Mouse (Mus musculus) liver, adult 2 months (tissue): ENCODE measurements around the gene Mtap. TPM values are rescaled to one million over a fixed set of nuclear protein-coding genes. Genes with fewer than 3 reads are reported as not detected.

Experiments
- DNase-seq: peaks from one replicate; pipeline ENCODE4 v3.0.0-alpha.2; 2011; ENCODE audit warnings: low read depth, low spot score; ENCODE audit errors: extremely low read depth
- H3K27ac ChIP-seq: fragments of 200-500 bp; replicated peaks from 2 replicates; pipeline ENCODE4 v1.5.1; 2012; ENCODE audit warnings: low read depth, mild to moderate bottlenecking, control low read depth, inconsistent platforms, low read length; ENCODE audit not compliant: insufficient read depth
- H3K27me3 ChIP-seq: fragments of 200-500 bp; 2 replicates; pipeline ENCODE4 v1.6.1; 2012; ENCODE audit warnings: mild to moderate bottlenecking, moderate library complexity, low read length, inconsistent platforms; ENCODE audit not compliant: control insufficient read depth, insufficient read depth
- H3K36me3 ChIP-seq: fragments of 200-500 bp; 2 replicates; pipeline ENCODE4 v1.6.1; 2012; ENCODE audit warnings: low read length, inconsistent platforms; ENCODE audit not compliant: control insufficient read depth, insufficient read depth
- H3K4me1 ChIP-seq: fragments of 200-500 bp; 2 replicates; pipeline ENCODE4 v1.6.1; 2011; ENCODE audit warnings: low read length; ENCODE audit not compliant: control insufficient read depth, insufficient read depth
- H3K4me3 ChIP-seq: fragments of 200-500 bp; 2 replicates; pipeline ENCODE4 v1.5.1; 2011; ENCODE audit warnings: low read depth, mild to moderate bottlenecking, control low read depth, low read length, moderate library complexity; ENCODE audit not compliant: insufficient read depth
- H3K79me2 ChIP-seq: fragments of 200-500 bp; 2 replicates; pipeline ENCODE4 v1.6.1; 2012; ENCODE audit warnings: inconsistent platforms, mild to moderate bottlenecking, low read length, moderate library complexity; ENCODE audit not compliant: control insufficient read depth, insufficient read depth
- H3K9ac ChIP-seq: fragments of 200-500 bp; 2 replicates; pipeline ENCODE4 v1.6.1; 2012; ENCODE audit warnings: low read depth, mild to moderate bottlenecking, control low read depth, inconsistent platforms, low read length
- CTCF ChIP-seq: fragments of 200-500 bp; IDR thresholded peaks from 2 replicates; pipeline ENCODE4 v1.5.1; 2011; ENCODE audit warnings: low read depth, low read length, control low read depth
- POLR2A ChIP-seq: fragments of 200-500 bp; IDR thresholded peaks from 2 replicates; pipeline ENCODE4 v1.6.1; 2011; ENCODE audit warnings: low read length, control low read depth; ENCODE audit not compliant: insufficient read depth; ENCODE audit errors: extremely low read depth
- WGBS: fragments of 180-500 bp; shearing (Covaris S2); methylation state at CpG from one replicate; pipeline ENCODE4 v1.1.7; 2018; 5-methylcytosine and 5-hydroxymethylcytosine counted together
- polyA plus RNA-seq: library from polyadenylated mRNA; depleted of rRNA; stranded (reverse); fragments of >200 nt; gene quantifications from 2 replicates; pipeline ENCODE4 v1.2.3, GENCODE M21; 2012
- total RNA-seq: library from RNA; depleted of rRNA; stranded (reverse); fragments of >200 nt; gene quantifications from 2 replicates; pipeline ENCODE4 v1.2.3, GENCODE M21; 2014

Mtap gene
- total and polyA plus RNA-seq, 2 experiments: 3.9 to 9.1 TPM

- Histone ChIP-seq H3K36me3 (no peaks in the 10 kb centered on the region), H3K79me2 (no peaks in the 10 kb centered on the region), H3K27ac (peak overlapping the region; percentile 50), H3K4me1 (peaks cover 8% of the 10 kb centered on the region), H3K9ac (no peak overlapping the region), H3K27me3 (no peaks in the 10 kb centered on the region), H3K4me3 (no peak overlapping the region)
- DNase-seq: peak; percentile 89
- 7% methylated on average over 20 of the region's 20 CpGs for WGBS
- peak; percentile 90 for TF ChIP-seq CTCF
- no peak for TF ChIP-seq POLR2A
Measured at GRCm38 (mm10) chr4:89128080-89128936, 8.6 kb upstream of the Mtap start.

GRCm38 (mm10) chr4:89128937-89129277, 8.0 kb upstream of the Mtap start:
- Histone ChIP-seq H3K36me3 (no peaks in the 10 kb centered on the region), H3K27ac (no peak overlapping the region; the same call in 1 of the 2 replicates), H3K9ac (no peak overlapping the region), H3K4me3 (no peak overlapping the region), H3K4me1 (peaks cover 8% of the 10 kb centered on the region), H3K79me2 (no peaks in the 10 kb centered on the region), H3K27me3 (no peaks in the 10 kb centered on the region)
- TF ChIP-seq POLR2A (no peak), CTCF (no peak)
- 22% methylated on average over 5 of the region's 5 CpGs for WGBS
- DNase-seq: no peak

- DNase-seq: peak; percentile 73
- WGBS: under 1% methylated on average over 5 of the region's 5 CpGs
- TF ChIP-seq POLR2A (no peak), CTCF (peak; percentile 44)
Measured at GRCm38 (mm10) chr4:89129311-89129913, 7.5 kb upstream of the Mtap start.

GRCm38 (mm10) chr4:89131795-89132194, 5.1 kb upstream of the Mtap start:
- TF ChIP-seq CTCF (no peak), POLR2A (no peak)
- Histone ChIP-seq H3K27ac (no peak overlapping the region), H3K27me3 (no peaks in the 10 kb centered on the region), H3K79me2 (no peaks in the 10 kb centered on the region), H3K9ac (no peak overlapping the region), H3K4me3 (no peak overlapping the region), H3K36me3 (no peaks in the 10 kb centered on the region), H3K4me1 (peaks cover 10% of the 10 kb centered on the region)
- 84% methylated on average over 3 of the region's 3 CpGs for WGBS
- no peak for DNase-seq

More at GRCm38 (mm10) chr4:89129311-89129913, 7.5 kb upstream of the Mtap start:
- Histone ChIP-seq H3K4me3 (0 out of 2 replicates have a peak overlapping the region, but pooled peaks have one; percentile 9), H3K9ac (no peak overlapping the region), H3K79me2 (no peaks in the 10 kb centered on the region), H3K4me1 (peaks cover 8% of the 10 kb centered on the region), H3K27me3 (no peaks in the 10 kb centered on the region), H3K27ac (no peak overlapping the region), H3K36me3 (no peaks in the 10 kb centered on the region)

- no peak overlapping the region for H3K9ac ChIP-seq
- WGBS: 24% methylated on average over 3 of the region's 3 CpGs
- TF ChIP-seq POLR2A (no peak), CTCF (no peak)
Measured at GRCm38 (mm10) chr4:89136356-89136755, 566 bp upstream of the Mtap start.

More at GRCm38 (mm10) chr4:89136356-89136755, 566 bp upstream of the Mtap start:
- Histone ChIP-seq H3K79me2 (no peaks in the 10 kb centered on the region; the same call in 1 of the 2 replicates), H3K4me3 (no peak overlapping the region), H3K27ac (no peak overlapping the region), H3K36me3 (no peaks in the 10 kb centered on the region), H3K4me1 (peaks cover 7% of the 10 kb centered on the region), H3K27me3 (no peaks in the 10 kb centered on the region)
- DNase-seq: peak; percentile 83
